Mouse (Mus musculus) left cerebral cortex, postnatal 10 days (tissue): Measurements from ENCODE around the gene Inka1. TPM values are rescaled to one million over a fixed set of nuclear protein-coding genes. Genes with fewer than 3 reads are reported as not detected.
"Not testable (repeated sequence)": the region's sequence is repeated elsewhere in the genome, so short reads cannot be mapped to it uniquely, and the experiment has no call there.

Experiments
- DNase-seq, 2 experiments: peaks; one replicate each; pipeline ENCODE4 v3.0.0; 2021 to 2022; ENCODE audit warnings: low spot score in 2 of 2, mixed read lengths in 1 of 2; ENCODE audit errors: extremely low spot score in 1 of 2
- intact Hi-C: fragments of 180-260 bp; cut with DNase I; formaldehyde crosslinking; loops from one replicate; pipeline ENCODE4 v1.15.1; 2025
- total RNA-seq, 2 experiments: library from RNA; stranded (reverse); gene quantifications; 2 replicates each; pipeline ENCODE4 v1.2.3; 2021

Gene Inka1
- total RNA-seq: 1 to 10 TPM; 4.3 to 5.1 TPM

DNA sequence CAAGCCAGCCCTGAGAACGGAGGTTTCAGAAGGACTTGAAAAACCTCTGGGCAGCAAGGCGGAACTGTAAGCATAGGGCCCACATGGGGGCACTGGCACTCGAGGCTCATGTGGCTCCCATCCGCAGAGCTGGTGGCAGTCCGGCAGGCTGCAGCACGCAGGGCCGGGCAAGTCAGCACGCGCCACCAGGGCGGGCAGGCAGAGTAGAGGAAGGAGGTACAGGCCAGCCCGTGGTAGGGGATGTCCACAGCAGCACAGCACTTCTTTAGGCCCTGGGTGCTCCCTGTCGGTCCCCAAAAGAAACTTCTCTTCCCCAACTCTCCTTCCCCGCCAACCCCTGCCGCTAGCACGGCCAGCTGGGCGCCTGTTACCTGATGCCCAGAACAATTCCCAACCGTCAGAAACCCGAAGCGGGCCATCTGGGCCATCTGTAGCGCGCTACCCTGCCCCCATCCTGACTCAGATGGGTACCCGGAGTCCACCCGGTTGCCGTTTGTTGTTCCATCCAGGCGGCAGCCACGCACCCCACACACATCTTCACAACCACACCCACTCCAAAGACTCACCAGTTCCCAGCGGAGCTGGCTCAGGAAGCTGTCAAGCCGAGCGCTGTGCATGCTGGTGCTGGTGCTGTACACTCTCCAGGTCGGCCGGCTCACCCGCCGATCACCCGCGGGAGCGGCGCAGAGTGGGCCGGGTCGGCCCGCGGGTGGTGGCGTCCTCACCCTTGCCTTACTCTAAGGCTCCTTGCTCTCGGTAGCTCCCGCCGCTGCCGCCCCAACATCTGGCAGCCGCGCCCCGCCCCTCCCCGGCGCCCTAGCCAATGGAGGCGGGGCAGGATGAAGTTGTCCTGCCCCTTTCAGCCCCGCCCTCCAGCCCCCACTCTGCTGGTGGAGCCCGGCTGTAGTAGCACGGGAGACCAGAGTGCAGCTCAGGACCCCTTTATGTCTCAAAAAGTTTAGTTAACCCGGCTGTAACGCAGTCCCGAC, at the start of gene Inka1:
Gene Inka1 (minus strand): TSS at position 749 of the 989 bp plus-strand sequence.
- intact Hi-C loops: loop anchor here (1.0 kb wide), 1 partner anchor 22 kb away; no protein-coding TSS in a partner anchor
- peak in 1 of 2 experiments; percentile 94 for DNase-seq

DNA sequence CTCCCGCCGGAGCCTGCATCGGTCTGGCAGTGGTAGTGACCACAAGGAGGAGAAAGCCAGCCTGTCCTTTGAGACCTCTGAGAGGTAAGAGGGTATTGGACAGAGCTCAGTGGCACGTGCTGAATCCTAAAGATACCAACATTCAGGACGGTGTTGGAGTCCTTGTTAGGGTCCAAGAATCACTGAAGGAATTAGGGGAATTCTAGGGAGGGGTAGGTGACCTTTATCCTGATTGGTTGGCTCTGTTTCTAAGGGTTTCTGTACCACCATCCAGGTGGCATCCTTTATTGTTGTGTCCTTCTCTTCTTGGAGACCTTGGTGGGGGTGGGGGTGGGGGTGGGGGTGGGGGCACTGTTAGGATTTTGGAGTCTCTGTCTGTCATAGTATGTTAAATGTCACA, 46.4 kb upstream of the Inka1 start:
- no peak for DNase-seq
- intact Hi-C loops: no loop called here

DNA sequence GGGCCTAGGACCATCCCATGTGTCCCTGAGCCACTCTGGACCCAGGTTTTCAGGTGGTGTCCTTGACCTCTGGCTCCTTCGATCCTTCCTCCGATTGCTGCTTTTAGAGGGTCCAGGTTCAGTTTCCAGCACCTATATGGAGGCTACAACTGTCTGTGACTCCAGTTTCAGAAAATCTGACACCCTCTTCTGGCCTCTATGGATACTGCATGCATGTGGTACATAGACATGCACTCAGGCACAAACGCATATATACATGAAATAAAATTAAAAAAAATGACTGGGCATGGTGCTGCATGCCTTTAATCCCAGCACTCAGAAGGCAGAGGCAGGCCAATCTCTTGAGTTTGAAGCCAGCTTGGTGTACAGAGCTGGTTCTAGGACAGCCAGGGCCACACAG, 42.2 kb upstream of the Inka1 start:
- DNase-seq: no peak
- intact Hi-C loops: no loop called here

DNA sequence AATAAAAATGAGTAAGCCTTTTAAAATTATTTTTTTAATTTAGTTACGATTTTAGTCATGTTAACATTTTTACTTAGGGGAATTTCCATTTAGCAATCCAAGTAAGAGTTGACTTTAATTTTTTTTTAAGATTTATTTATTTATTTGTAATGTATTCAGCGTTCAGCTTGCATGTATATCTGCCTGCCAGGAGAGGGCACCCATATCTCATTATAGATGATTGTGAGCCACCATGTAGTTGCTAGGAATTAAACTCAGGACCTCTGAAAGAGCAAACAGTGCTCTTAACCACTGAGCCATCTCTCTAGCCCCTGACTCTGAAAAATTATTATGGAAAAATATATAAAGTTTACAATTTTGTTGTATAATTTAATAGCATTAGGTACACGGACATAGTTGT, 40.9 kb upstream of the Inka1 start:
- DNase-seq: no peak
- intact Hi-C loops: no loop called here

DNA sequence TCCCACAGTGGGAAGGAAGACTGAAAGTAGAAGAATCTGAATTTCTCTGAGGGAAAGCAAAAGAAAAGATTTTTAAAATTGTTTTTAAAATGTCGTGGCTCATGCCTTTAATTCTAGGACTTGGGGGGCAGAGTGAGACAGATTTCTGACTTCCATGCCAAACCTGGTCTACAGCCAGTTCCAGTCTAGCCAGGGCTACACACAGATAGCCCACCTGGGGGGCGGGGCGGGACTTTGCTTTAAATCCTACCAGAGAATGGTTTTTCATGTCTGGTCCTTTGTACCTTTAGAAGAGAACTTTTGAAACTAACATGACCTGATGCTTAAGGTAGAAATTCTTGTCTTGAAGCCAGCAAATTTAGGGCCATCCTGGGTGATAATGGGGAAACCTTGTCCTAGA, 37.5 kb upstream of the Inka1 start:
- intact Hi-C loops: no loop called here
- no peak for DNase-seq

DNA sequence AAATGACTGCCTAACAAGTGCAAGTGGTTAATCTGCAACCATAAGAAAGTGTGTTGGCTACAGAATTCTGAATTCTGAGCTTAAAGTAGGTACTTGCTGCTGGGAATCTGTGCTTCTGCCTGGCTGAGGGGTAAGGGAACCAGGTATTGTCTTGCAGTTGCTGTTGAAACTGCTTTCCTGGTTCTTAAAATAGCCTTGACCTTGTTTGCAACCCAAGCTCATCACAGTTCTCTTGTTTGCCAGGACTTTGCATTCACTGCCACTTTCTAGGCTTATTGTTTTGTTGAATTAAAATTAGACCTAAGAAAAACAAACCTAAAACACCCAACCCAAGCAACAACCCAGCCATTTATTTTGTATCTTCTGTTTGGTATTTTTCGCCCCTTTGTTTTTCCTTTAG, 35.1 kb upstream of the Inka1 start:
- intact Hi-C loops: no loop called here
- no peak for DNase-seq

DNA sequence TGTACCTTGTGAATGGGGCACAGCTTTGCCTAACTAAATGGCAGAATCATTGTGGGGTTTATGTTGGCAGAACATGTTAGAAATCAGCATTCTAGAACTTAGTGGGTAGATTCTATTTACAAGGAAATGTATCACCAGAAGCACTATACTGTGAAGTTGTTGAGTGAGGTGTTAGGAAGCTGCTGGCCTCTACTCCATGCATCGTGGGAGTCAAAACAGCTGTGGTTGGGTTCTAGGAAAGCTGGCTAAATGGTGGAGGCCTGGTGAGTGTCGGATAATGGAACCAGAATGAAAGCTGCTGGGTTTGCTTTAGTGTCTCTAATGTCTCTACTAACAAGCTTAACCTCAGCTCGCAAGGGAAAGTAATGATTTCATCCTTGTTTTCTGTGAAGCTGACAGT, 31.4 kb upstream of the Inka1 start:
- intact Hi-C loops: no loop called here
- no peak for DNase-seq

DNA sequence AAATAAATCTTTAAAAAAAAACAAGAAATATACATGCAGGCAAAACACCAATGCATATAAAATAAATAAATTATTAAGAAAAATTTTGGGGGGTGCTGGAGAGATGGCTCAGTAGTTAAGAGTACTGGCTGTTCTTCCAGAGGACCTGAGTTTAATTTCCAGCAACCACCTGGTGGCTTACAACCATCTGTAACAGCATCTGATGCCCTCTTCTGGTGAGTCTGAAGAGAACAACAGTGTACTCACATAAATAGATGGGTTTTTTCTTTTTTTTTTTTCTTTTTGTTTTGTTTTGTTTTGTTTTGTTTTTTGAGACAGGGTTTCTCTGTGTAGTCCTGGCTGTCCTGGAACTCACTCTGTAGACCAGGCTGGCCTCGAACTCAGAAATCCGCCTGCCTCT, 27.9 kb upstream of the Inka1 start:
- intact Hi-C loops, DNase-seq: not testable (repeated sequence)

DNA sequence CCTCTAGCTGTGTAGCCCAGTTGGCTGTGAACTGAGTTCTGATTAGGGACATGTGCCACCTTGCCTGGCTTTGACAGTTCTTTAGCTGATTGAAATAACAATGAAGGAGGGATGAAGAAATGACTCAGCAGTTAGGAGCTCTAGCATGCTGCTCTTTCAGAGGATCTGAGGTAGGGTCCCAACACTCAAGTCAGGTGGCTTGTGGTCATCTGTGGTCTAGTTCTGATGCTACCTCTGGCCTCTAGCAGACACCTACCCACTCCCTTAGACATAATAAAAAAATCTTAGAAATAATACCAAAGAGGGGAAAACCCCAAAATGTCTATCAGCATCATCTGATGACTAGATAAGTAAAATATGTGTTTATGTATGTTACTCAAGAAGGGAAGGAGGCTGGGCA, 24.7 kb upstream of the Inka1 start:
- intact Hi-C loops: no loop called here

DNA sequence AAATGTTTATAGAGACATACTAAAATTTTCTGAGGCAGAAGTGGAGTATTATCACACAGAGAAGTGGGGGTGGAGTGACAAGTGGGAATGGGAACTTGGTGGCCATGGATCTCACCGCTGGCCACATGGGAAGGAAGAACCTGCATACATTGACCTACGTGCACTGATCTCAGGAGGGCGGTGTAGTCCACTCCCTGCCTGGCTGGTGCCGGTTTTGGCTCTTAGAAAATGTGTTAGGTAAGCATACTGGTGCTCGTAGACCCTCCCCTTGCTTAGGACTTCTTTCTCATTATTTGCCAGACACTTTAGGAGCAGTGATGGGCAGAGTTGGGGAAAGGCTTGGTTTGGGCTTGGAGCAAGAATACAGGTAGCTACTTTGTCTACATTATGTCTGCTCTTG, 22.4 kb upstream of the Inka1 start:
- intact Hi-C loops: no loop called here
- no peak for DNase-seq

More for the DNA sequence above, 24.7 kb upstream of the Inka1 start:
- DNase-seq: no peak

DNA sequence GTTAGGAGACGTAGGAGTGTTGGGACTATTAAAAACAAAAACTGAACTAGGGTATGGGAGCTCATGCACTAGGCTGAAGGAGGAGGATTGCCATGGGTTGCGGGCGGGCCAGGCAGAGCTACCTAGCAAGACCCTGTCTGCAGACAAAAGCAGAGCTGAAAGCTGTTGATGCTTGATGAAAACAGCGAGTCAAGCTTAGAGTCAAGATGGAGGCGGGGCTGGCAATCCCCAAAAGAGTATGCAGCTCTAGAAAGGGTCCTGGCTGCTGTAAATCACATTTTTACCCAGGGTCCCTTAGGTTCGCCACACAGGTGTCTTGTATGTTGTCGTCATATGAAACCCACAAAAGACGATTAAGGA, 17.8 kb upstream of the Inka1 start:
- peak in 1 of 2 experiments; percentile 33 for DNase-seq
- intact Hi-C loops: no loop called here

DNA sequence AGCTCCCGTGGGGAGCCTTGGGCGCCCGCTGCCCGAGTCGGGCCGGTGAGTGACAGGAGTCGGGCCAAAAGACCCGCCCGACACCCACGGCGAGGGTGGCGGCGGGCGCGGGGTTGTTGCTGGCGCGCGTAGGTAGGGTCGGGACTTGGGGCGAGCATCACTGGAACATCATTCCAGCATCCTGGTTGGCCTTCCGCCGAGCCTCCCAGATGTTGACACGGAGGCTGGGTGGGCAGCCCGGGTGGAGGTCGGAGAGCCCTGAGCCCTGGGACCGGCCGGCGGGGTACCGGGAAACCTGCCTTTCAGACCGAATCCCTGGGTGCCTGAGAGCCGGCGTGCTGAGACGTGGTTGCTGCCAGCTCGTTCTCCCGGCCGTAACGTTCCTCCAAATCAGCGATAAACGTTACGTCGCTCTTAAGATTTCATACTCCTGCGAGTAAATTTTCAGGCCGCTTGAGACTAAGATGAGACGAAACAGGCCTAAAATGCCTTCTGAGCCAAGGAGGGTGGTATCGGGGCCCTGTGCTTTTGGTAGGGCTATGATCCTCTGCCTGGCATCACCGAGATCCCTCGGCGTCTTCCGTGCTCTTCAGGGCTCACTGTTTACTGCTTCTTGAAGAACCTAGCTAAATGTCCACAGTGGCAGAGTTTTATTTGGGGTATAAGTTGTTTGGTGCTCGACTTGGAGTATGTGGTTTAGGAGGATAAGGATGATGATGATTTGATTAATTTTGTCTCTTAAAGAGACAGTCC, 17.3 kb upstream of the Inka1 start:
- intact Hi-C loops: no loop called here
- DNase-seq: peak in 1 of 2 experiments; percentile 34

DNA sequence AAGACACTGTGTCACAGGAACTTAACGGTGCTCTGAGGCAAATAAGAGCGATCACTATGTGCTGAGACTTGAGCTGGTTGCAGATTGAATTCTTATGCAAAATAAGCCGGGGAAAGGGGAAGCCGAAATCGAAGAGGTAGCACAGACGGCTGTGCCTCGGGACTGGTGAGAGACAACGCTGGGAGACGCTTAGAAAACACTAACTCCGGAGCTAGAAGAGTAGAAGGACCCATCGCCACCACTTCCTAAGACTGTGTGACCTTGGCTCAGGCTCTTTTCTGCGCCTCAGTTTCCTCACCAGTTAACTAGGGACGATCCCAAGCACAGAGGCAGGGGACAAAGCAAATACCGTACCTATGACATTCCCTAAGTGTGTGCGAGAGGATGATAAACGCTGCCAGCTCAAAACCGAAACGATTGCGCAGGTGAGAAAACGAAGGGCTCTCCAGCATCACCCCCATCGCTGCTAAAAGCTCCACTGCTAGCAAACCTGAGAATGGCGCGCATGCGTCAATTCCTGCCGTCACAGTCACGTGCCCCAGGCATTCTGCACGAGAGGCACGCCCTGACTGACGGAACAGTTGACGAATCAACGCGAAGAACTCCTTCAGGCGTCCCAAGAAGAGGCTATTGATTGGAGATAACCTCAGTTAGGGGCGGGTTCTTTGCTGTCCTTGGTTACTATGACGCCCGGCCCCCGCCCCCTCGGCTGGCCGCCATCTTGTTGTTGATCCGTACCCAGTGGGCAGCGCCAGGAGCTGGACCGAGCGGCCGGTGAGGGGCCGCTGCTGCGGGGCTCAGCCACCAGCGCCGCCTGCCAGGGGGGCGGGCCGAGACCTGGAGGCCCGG, 16.5 kb upstream of the Inka1 start, which contains the start of gene Ip6k1:
Gene Ip6k1 (plus strand): TSS at position 580 of the 849 bp plus-strand sequence.
- DNase-seq: peak; percentile 100
- intact Hi-C loops: no loop called here

DNA sequence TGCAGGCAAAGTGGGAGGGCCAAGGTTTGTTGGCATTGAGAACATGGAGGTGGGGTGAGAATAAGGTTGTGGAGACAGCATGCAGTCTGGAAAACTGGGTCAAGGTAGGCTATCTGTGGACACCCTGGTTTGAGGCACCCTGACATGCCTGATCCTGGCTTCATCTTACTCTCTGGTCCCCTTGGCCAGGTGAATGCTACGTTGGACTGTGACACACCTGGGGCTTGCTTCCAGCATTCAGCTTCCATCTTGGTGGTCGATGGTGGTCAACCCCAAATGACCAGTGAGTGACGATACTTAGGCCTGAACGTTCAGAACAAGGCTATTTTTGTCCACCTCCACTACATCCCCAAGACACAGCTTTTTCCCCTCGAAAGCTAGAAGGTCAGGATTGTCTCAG, 10.4 kb upstream of the Inka1 start, which contains the start of gene Gm20662:
Gene Gm20662 (plus strand): TSS at position 301 of the 400 bp plus-strand sequence.
- intact Hi-C loops: no loop called here

DNA sequence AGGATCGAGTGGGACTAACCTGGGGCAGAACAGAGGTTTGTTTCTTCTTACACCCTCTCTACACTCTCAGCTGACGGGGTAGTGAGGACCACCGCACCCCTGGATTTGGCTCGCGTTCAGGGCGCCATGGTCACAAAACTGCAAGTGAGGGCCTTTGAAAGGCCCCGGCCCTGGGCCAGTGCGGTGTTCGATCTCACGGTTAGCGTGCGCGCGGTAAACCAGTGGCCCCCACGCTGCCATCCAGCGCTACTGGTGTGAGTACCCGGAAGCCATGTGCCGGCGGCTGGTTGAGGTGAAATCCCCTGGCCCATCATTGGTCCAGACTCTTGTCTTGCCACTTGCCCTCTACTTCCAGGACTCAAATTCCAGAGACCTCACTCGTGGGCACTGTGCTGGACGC, 9.8 kb upstream of the Inka1 start:
- intact Hi-C loops: no loop called here
- DNase-seq: no peak

More for the DNA sequence above, 10.4 kb upstream of the Inka1 start, which contains the start of gene Gm20662:
- no peak for DNase-seq

DNA sequence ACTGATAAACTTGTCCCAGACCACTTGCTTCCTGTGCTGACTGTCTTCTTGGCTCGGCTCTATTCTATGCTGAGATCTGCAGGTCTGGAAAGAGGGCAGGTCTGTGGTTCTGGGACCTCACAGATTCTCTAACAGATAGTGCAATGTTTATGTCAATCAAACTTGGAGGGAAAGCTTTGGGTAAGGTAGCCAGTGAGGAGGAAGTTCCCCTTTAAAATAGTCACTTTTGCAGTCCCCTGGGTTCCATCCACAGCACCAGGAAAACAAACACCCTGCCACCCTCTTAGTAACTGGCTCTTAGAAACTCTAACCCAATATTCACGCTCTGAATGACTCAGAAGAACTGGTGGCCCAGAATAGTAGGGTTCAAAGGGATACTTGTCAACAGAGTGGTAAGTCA, 8.8 kb upstream of the Inka1 start:
- no peak for DNase-seq

DNA sequence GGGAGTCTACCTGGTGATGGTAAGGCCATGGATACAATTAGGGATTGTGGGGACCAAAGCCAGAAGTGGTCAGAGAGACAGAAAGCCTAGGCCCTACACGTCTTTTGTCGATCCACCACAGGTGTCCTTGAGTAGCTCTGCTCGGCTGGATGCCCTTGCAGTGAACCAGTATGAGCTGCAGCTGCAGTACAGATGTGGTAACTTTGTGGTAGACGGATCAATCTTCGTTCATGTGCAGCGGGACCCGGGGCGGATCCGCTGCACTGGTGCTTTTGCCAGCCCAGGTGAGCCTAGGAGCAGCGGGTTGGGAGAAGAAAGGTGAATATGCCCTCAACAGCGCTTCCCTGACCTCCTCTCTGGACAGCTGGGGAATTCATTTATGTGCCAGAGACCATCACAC, 7.3 kb upstream of the Inka1 start:
- intact Hi-C loops: no loop called here
- DNase-seq: no peak

More for the DNA sequence above, 8.8 kb upstream of the Inka1 start:
- intact Hi-C loops: no loop called here

DNA sequence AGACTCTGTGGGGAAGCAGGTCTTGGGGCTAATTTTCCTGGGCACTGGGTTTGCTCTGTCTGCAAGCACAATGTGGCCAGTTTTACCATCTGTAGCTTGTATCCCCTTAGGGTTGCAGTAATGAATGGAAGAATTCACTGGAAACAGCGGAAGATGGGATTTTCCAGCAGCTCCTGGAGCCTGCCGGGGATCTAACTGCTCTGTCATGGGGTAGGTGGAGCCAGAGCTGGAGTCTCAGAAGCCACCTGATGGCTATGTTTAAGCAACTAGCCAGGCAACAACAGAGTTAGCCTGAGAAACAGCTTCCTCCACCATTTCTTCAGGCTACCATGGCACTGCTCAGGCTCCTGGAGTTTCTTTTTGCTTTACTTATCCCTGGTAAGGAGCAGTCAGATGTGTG, 6.5 kb upstream of the Inka1 start, which contains the start of gene Cdhr4:
Gene Cdhr4 (plus strand): TSS at position 301 of the 400 bp plus-strand sequence.
- intact Hi-C loops: no loop called here
- DNase-seq: no peak

DNA sequence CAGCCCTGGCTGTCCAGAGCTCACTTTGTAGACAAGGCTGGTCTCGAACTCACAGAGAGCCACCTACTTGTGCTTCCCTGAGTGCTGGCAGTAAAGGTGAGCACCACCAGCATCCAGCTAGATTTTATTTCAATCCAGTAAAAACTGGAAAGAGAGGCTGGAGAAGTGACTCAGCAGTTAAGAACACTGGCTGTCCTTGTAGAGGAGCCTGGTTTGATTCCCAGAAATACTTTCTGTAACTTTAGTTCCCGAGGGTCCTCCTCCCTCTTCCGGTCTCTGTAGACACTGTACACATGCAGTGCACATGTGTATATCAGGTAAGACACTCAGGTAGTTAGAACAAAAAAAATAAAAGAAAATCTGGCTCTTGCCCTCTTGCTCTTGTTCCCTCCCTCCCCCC, 2.3 kb upstream of the Inka1 start:
- intact Hi-C loops: no loop called here
- DNase-seq: no peak
